Mouse (Mus musculus) kidney, embryonic 14.5 days (tissue): ENCODE results near the gene Tmem109. TPM values are rescaled to one million over a fixed set of nuclear protein-coding genes. Genes with fewer than 3 reads are reported as not detected.

Experiments used
- ATAC-seq: fragments of 200-750 bp; cut with Nextera tagmentation; 2 replicates; pipeline ENCODE4 v1.8.0; 2017; ENCODE audit warnings: moderate number of reproducible peaks, mild to moderate bottlenecking, moderate TSS enrichment, moderate library complexity; ENCODE audit not compliant: low FRiP score, low TSS enrichment
- H3K27ac ChIP-seq: fragments of 300-500 bp; sonication (generic); 2 replicates; pipeline ENCODE4 v1.5.1; 2014; ENCODE audit warnings: low read depth, mild to moderate bottlenecking, low read length, moderate library complexity, mixed read lengths
- H3K27me3 ChIP-seq: fragments of 300-500 bp; sonication (generic); 2 replicates; pipeline ENCODE4 v1.6.1; 2014; ENCODE audit warnings: mild to moderate bottlenecking, low read length; ENCODE audit not compliant: control insufficient read depth, insufficient read depth
- H3K36me3 ChIP-seq: fragments of 300-500 bp; sonication (generic); 2 replicates; pipeline ENCODE4 v1.6.1; 2014; ENCODE audit warnings: low read length, mixed read lengths; ENCODE audit not compliant: control insufficient read depth, insufficient read depth
- H3K4me1 ChIP-seq: fragments of 300-500 bp; sonication (generic); 2 replicates; pipeline ENCODE4 v1.6.1; 2014; ENCODE audit warnings: low read length, mixed read lengths; ENCODE audit not compliant: control insufficient read depth, insufficient read depth
- H3K4me2 ChIP-seq: fragments of 300-500 bp; sonication (generic); replicated peaks from 2 replicates; pipeline ENCODE4 v1.6.1; 2014; ENCODE audit warnings: low read depth, mild to moderate bottlenecking, low read length
- H3K4me3 ChIP-seq: fragments of 300-500 bp; sonication (generic); 2 replicates; pipeline ENCODE4 v1.5.1; 2014; ENCODE audit warnings: mild to moderate bottlenecking, low read length
- H3K9ac ChIP-seq: fragments of 300-500 bp; sonication (generic); 2 replicates; pipeline ENCODE4 v1.6.1; 2014; ENCODE audit warnings: low read depth, mild to moderate bottlenecking, low read length, moderate library complexity
- H3K9me3 ChIP-seq: fragments of 300-500 bp; sonication (generic); 2 replicates; pipeline ENCODE4 v1.6.1; 2016; ENCODE audit warnings: low read length; ENCODE audit not compliant: control insufficient read depth
- WGBS: fragments of 180-500 bp; shearing (Covaris S2); extraction: QIAGEN DNeasy Blood & Tissue Kit; methylation state at CpG from one replicate; pipeline ENCODE4 v1.1.7; 2014; 5-methylcytosine and 5-hydroxymethylcytosine counted together
- polyA plus RNA-seq: library from polyadenylated mRNA; unstranded; fragments of >200 nt; fragmentation: Nextera tagmentation; extraction: Ambion mirVana; gene quantifications from 2 replicates; pipeline ENCODE4 v1.2.1, GENCODE M21; 2014

Gene Tmem109
- polyA plus RNA-seq, 1 experiment from 2014 or later, result 90.9 TPM

DNA sequence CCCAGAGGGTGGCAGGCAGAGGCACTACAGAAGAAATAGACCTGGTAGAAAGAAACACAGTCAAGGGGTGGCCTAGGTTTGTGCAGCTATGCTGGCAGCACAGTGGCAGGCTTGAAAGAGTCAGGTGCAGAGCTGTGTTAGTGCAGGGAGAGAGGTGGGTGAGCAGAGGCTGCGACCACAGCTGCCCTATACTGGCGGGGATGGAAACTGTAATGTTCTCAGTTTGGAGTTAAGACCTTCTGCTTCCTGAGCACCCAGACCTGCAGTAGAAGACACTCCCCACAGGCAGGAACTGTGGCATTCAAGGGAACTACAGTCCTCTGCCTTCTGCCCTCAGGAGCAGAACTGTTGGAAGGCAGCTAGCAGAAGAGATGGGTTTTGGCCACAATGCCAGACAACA is 33.1 kb upstream of the Tmem109 start:
- Histone ChIP-seq H3K9me3 (no peaks in the 10 kb centered on the region), H3K27me3 (no peaks in the 10 kb centered on the region), H3K4me3 (no peak overlapping the region), H3K9ac (no peak overlapping the region; the same call in 1 of the 2 replicates), H3K36me3 (no peaks in the 10 kb centered on the region), H3K4me2 (no peak overlapping the region), H3K27ac (no peak overlapping the region), H3K4me1 (0 out of 2 replicates have a peak, but pooled peaks cover 3% of the 10 kb centered on the region)
- no peak for ATAC-seq
- whole genome bisulfite sequencing, result 67% methylated on average over 2 of the region's 2 CpGs

DNA sequence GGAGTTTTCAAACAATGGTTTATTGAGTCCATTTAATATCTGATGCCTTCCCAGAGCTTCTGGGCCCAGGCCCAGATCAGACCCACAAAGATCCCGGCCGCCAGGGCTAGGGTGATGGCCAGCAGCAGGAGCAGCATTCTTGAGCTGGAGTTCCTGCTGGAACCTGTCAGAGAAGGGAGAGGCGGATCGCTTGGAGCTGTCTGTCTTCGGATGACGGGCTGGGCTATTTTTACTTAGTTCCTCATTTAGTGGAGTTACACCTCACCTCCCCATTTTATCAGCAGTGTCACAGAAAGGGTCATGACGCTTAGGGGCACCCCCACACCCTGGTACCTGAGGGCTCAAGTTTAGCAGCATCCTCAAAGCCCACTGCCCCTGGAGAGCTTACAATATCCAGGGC is 32.5 kb upstream of the Tmem109 start:
- no peak overlapping the region for H3K4me2 ChIP-seq
- H3K27me3 ChIP-seq, result no peaks in the 10 kb centered on the region
- no peak for ATAC-seq
- no peaks in the 10 kb centered on the region for H3K36me3 ChIP-seq
- 69% methylated on average over 7 of the region's 7 CpGs for WGBS
- no peak overlapping the region for H3K4me3 ChIP-seq
- H3K27ac ChIP-seq, result no peak overlapping the region
- no peaks in the 10 kb centered on the region for H3K9me3 ChIP-seq
- 0 out of 2 replicates have a peak, but pooled peaks cover 3% of the 10 kb centered on the region for H3K4me1 ChIP-seq
- no peak overlapping the region; the same call in 1 of the 2 replicates for H3K9ac ChIP-seq

GRCm38 (mm10) chr19:10909087-10909721 is 27.4 kb upstream of the Tmem109 start:
- 63% methylated on average over 6 of the region's 6 CpGs for WGBS
- Histone ChIP-seq H3K9ac (no peak overlapping the region), H3K4me2 (no peak overlapping the region), H3K4me1 (peaks cover 11% of the 10 kb centered on the region; the same call in 1 of the 2 replicates), H3K9me3 (no peaks in the 10 kb centered on the region), H3K4me3 (no peak overlapping the region), H3K36me3 (peaks cover 35% of the 10 kb centered on the region), H3K27ac (peak overlapping the region; percentile 67), H3K27me3 (no peaks in the 10 kb centered on the region)
- ATAC-seq, result no peak

- no peak overlapping the region for H3K9ac ChIP-seq
- 57% methylated on average over 3 of the region's 3 CpGs for WGBS
These were observed 26.1 kb upstream of the Tmem109 start for GRCm38 (mm10) chr19:10907891-10908290.

GRCm38 (mm10) chr19:10905728-10906000 is 23.9 kb upstream of the Tmem109 start:
- H3K36me3 ChIP-seq, result peaks cover 70% of the 10 kb centered on the region
- H3K27me3 ChIP-seq, result no peaks in the 10 kb centered on the region
- H3K9ac ChIP-seq, result no peak overlapping the region
- WGBS, result 48% methylated on average over 5 of the region's 5 CpGs
- no peak for ATAC-seq
- no peak overlapping the region for H3K4me2 ChIP-seq
- H3K4me3 ChIP-seq, result no peak overlapping the region
- no peaks in the 10 kb centered on the region for H3K9me3 ChIP-seq
- H3K27ac ChIP-seq, result peak overlapping the region; percentile 84
- peaks cover 9% of the 10 kb centered on the region; the same call in 1 of the 2 replicates for H3K4me1 ChIP-seq

More at GRCm38 (mm10) chr19:10907891-10908290, 26.1 kb upstream of the Tmem109 start:
- ATAC-seq, result no peak
- Histone ChIP-seq H3K27ac (no peak overlapping the region), H3K4me1 (peaks cover 9% of the 10 kb centered on the region; the same call in 1 of the 2 replicates), H3K27me3 (no peaks in the 10 kb centered on the region), H3K4me2 (no peak overlapping the region), H3K4me3 (no peak overlapping the region), H3K36me3 (peaks cover 48% of the 10 kb centered on the region), H3K9me3 (no peaks in the 10 kb centered on the region)

DNA sequence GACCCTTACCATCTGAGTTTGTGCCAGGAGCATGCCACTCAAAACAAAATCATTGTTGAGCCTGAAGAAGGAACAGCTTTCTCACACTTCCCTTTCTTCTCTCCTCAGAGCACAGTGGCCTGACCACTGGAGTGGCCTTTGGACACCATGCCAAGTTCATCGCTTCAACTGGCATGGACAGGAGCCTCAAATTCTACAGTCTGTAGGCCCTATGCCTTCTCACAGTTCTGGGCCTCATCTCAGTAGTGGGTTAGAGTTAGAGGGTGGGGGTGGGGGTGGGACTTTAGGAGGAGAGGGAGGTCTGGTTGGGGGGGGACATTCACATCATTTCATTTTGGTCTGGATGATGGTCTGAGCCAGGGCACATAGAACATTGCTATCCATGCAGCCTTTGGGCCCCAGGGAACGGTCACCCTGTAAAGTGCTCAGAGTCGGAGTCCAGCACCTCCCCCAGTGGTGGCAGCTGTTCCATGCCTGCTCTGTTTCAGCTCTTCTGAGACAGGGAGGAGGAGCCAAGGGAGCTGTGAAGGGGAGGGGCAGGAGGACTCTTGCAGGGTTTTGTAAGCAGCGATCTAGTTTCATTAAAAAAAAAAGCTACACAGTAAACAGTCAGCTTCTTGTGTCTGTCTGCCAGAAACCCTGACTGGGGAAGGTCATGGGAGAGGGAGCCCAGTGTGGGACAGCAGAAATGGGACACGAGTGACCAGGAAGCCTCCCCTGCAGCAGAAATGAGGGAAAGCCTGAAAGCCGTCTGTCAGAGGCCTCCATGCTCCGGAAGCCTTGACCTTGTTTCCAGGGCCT is 23.3 kb upstream of the Tmem109 start:
- ATAC-seq, result peak; percentile 88; the same call in 1 of the 2 replicates
- Histone ChIP-seq H3K9ac (no peak overlapping the region), H3K4me1 (peaks cover 9% of the 10 kb centered on the region; the same call in 1 of the 2 replicates), H3K9me3 (no peaks in the 10 kb centered on the region), H3K27ac (peak overlapping the region; percentile 84), H3K4me2 (no peak overlapping the region), H3K27me3 (no peaks in the 10 kb centered on the region), H3K36me3 (peaks cover 75% of the 10 kb centered on the region), H3K4me3 (no peak overlapping the region)
- 35% methylated on average over 7 of the region's 7 CpGs for WGBS

GRCm38 (mm10) chr19:10904512-10904911 is 22.7 kb upstream of the Tmem109 start:
- H3K9me3 ChIP-seq, result no peaks in the 10 kb centered on the region
- ATAC-seq, result no peak
- 92% methylated on average over 5 of the region's 5 CpGs for WGBS
- peaks cover 9% of the 10 kb centered on the region; the same call in 1 of the 2 replicates for H3K4me1 ChIP-seq
- no peak overlapping the region for H3K4me2 ChIP-seq
- H3K4me3 ChIP-seq, result no peak overlapping the region
- no peak overlapping the region for H3K9ac ChIP-seq
- H3K27ac ChIP-seq, result peak overlapping the region; percentile 42; the same call in 1 of the 2 replicates
- H3K27me3 ChIP-seq, result no peaks in the 10 kb centered on the region
- H3K36me3 ChIP-seq, result peaks cover 82% of the 10 kb centered on the region

GRCm38 (mm10) chr19:10901046-10901445 is 19.2 kb upstream of the Tmem109 start:
- Histone ChIP-seq H3K27me3 (no peaks in the 10 kb centered on the region), H3K27ac (no peak overlapping the region), H3K4me3 (no peak overlapping the region), H3K9me3 (no peaks in the 10 kb centered on the region), H3K36me3 (peaks cover 88% of the 10 kb centered on the region), H3K9ac (no peak overlapping the region), H3K4me2 (no peak overlapping the region), H3K4me1 (peaks cover 20% of the 10 kb centered on the region)
- 95% methylated on average over 5 of the region's 5 CpGs for WGBS
- no peak for ATAC-seq

- WGBS, result 84% methylated on average over 6 of the region's 6 CpGs
- H3K9ac ChIP-seq, result no peak overlapping the region
- no peak overlapping the region for H3K4me3 ChIP-seq
- H3K4me2 ChIP-seq, result no peak overlapping the region
- H3K9me3 ChIP-seq, result no peaks in the 10 kb centered on the region
- H3K27me3 ChIP-seq, result no peaks in the 10 kb centered on the region
- H3K27ac ChIP-seq, result no peak overlapping the region
- H3K4me1 ChIP-seq, result peaks cover 18% of the 10 kb centered on the region; the same call in 1 of the 2 replicates
- ATAC-seq, result no peak
- peaks cover 82% of the 10 kb centered on the region for H3K36me3 ChIP-seq
These were observed 18.5 kb upstream of the Tmem109 start for GRCm38 (mm10) chr19:10900315-10900714.
